Mouse (Mus musculus) v-Abl transformed pro-B cells (cell line): ENCODE measurements at regions not wholly inside any gene's neighbourhood (a gene's known extent, or its start where the extent isn't known, plus 50 kb on each side); places are given as distances from the start of the nearest gene placed in this dataset.

ENCODE experiments used
- in situ Hi-C, 2 experiments: fragments of 400-800 bp; cut with MboI; formaldehyde crosslinking; loops; one replicate each; pipeline ENCODE4 v1.15.1; 2025; ENCODE audit not compliant: unreplicated experiment in 2 of 2

- in situ Hi-C loops = no loop called here
Observed at GRCm38 (mm10) chr5:42578208-42578844, 510.6 kb downstream of the Gm16223 start.

DNA sequence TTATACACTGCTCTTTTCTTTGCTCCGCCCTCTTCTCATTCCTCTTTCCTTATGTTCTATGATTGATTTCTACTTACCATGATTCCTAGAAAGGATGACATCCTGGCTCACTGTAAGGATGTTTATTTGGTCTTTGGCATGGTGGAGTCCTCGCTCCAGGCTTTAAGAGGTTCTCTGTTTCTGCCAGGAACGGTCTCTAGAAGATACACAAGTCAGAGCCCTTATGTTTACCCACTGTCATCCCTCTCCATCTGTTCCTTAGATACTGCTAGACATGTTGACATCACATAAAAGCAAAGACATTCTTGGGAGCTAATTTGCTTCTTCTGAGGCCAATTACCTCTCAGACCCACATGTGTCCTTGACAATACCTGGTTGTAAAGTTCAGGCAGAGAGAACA lies 552.9 kb downstream of the Gm16223 start:
- in situ Hi-C loops = no loop called here

- in situ Hi-C loops = no loop called here
Observed at GRCm38 (mm10) chr5:42636162-42636823, 568.5 kb downstream of the Gm16223 start.

GRCm38 (mm10) chr5:42656460-42656859 lies 576.5 kb upstream of the Cpeb2 start:
- in situ Hi-C loops = no loop called here

DNA sequence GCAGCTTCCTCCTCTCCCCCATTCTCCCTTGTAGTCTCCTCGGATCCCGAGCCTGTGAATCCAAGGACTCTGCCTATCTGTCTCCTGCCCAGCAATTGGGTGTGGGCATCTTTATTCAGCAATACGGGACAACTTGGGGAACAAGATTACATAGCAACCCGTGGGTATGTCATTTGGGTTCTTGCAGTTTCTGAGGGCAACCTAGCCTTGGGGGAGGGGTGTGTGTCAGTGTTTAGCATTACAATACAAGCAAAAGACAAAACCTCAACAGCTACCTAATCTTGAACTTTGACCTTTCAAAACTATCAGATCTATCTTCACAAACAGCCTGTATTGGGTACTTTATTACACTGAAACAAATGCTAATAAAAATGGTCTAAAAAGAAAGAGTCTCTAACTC lies 573.0 kb upstream of the Cpeb2 start:
- in situ Hi-C loops = no loop called here

DNA sequence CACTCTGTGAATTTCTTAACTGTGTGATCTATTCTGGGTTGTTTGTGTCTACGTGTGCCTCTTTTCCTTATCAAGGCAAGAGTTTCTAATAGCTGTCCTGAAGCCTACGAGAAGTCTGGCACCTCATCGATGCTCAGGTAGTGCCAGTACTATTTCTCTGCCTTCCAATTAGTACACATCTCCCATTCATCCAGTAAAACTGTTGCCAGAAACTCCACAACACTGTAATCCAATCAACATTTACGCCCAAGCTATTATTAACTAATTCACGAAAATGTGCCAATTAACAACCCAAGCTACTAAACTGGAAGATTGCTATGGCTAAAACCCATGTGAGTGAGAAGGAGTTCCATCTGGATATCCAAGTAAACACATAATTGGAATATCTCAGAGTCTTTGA lies 553.4 kb upstream of the Cpeb2 start:
- in situ Hi-C loops = no loop called here

GRCm38 (mm10) chr5:42685356-42686057 lies 547.5 kb upstream of the Cpeb2 start:
- in situ Hi-C loops = no loop called here

- in situ Hi-C loops = no loop called here
Observed at GRCm38 (mm10) chr5:42687176-42687575, 545.8 kb upstream of the Cpeb2 start.
